Mouse (Mus musculus): ENCODE measurements around the gene Atp5j2. TPM values are rescaled to one million over a fixed set of nuclear protein-coding genes. Genes with fewer than 3 reads are reported as not detected.
A peak's percentile ranks its signal among the peaks of the same experiment; 100 is the strongest.

The Atp5j2 gene
- polyA plus RNA-seq, 1 experiment from 2014 or later = 491 TPM

DNA sequence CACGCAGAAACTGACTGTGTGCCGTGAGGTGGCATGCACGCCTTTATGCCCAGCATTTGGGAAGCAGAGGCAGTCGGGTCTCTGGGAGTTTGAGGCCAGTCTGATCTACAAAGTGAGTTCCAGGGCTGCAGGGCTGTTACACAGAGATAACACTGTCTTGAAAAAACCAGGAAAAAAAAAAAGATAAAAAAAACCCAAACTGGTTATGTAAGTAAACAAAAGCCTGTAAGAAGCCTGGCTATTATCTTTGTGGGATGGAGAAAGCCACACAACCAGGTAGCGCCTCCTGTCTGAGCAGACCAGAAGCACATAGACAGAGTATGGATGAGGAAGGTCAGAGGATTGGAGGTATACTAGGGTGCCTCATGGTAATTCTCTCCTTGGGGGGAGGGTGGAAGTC lies 39.2 kb downstream of the Atp5j2 start:
- Histone ChIP-seq H3K27ac (peak overlapping the region; percentile 77), H3K36me3 (peaks cover 96% of the 10 kb centered on the region), H3K9me3 (replicated peaks) (no peaks in the 10 kb centered on the region), H3K27me3 (replicated peaks) (no peaks in the 10 kb centered on the region), H3K9ac (no peak overlapping the region), H3K4me3 (no peak overlapping the region), H3K4me1 (peaks cover 54% of the 10 kb centered on the region), H3K4me2 (peak overlapping the region; percentile 12; the same call in 1 of the 2 replicates)
- 47% methylated on average over 5 of the region's 5 CpGs for WGBS (ENCODE audit: insufficient replicate concordance)
- ATAC-seq = peak; percentile 70

DNA sequence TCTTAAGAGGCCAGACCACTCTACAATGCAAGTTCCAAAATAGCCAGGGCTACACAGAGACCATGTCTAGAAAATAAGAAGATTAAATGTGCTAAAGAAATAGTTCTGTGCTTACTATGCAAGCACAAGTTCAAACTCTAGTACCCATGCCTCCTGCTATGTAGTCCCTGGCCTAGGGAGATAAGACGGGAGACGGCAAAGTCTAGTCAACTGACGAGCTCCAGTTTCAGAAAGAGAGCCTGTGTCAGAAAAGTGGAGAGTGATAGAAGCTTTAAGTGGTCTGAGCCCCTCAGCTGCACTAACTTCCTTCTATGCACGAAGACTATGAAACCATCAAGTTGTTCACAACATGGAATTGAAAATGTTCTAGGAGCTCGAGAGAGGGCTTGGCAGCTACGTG lies 42.6 kb downstream of the Atp5j2 start:
- H3K27ac ChIP-seq = peak overlapping the region; percentile 75

DNA sequence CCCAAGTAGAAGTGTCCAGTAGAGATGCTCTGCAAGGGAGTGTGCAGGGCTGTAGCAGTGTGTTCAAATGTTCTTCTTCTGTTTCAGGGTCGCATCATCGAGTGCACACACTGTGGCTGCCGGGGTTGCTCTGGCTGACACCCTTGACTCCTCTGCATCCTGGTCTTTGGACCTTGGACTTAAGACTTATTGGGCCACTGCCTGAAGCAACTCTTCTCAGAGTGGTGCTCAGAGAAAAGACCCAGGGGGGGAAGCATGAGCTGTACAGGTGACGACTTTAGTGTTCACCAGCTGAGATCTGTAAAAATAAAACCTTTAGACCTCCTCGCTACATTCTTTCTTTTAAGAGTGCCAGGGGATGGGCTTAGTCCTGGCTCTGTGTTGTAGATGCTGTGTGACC lies 44.1 kb downstream of the Atp5j2 start:
- ATAC-seq = no peak
- peaks cover 99% of the 10 kb centered on the region for H3K36me3 ChIP-seq
- no peak overlapping the region for H3K4me3 ChIP-seq
- no peaks in the 10 kb centered on the region for H3K9me3 ChIP-seq (replicated peaks)
- H3K4me2 ChIP-seq = no peak overlapping the region
- H3K27ac ChIP-seq = 0 out of 2 replicates have a peak overlapping the region, but pooled peaks have one; percentile 75
- no peaks in the 10 kb centered on the region for H3K27me3 ChIP-seq (replicated peaks)
- H3K4me1 ChIP-seq = peaks cover 42% of the 10 kb centered on the region
- H3K9ac ChIP-seq = no peak overlapping the region
- 80% methylated on average over 5 of the region's 5 CpGs for WGBS (ENCODE audit: insufficient replicate concordance)

More for the DNA sequence above, 42.6 kb downstream of the Atp5j2 start:
- Histone ChIP-seq H3K9ac (no peak overlapping the region), H3K4me3 (no peak overlapping the region), H3K9me3 (replicated peaks) (no peaks in the 10 kb centered on the region), H3K4me1 (peaks cover 54% of the 10 kb centered on the region), H3K4me2 (peak overlapping the region; percentile 17), H3K36me3 (peaks cover 99% of the 10 kb centered on the region), H3K27me3 (replicated peaks) (no peaks in the 10 kb centered on the region)
- peak; percentile 68 for ATAC-seq
- 38% methylated on average over 6 of the region's 6 CpGs for WGBS (ENCODE audit: insufficient replicate concordance)

DNA sequence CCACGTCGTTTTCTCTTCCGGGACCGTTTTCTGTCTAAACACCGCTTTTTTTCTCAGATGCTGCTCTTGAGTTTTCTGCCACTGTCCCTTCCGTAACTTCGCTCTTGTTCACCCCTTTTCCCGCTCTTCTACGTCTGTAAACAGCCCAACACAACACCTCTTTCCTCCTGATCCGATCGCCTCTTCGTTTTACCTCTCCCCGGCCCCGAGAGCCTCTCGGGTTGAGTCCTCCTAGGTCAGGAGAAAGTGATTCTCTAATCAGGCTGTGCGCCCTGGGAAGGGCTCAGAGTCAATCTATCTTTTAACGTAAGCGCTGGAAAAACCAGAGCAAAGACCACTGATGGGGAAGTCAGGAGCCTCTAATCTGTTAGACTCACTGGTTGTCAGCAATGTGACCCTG lies 51.3 kb downstream of the Atp5j2 start:
- H3K4me3 ChIP-seq = peak overlapping the region; percentile 94
- peaks cover 44% of the 10 kb centered on the region for H3K4me1 ChIP-seq
- H3K36me3 ChIP-seq = peaks cover 62% of the 10 kb centered on the region
- peak overlapping the region; percentile 88 for H3K27ac ChIP-seq
- peak; percentile 44; the same call in 1 of the 2 replicates for ATAC-seq
- peak overlapping the region; percentile 74 for H3K4me2 ChIP-seq
- H3K27me3 ChIP-seq (replicated peaks) = no peaks in the 10 kb centered on the region
- WGBS (ENCODE audit: insufficient replicate concordance) = under 1% methylated on average over 18 of the region's 18 CpGs
- H3K9me3 ChIP-seq (replicated peaks) = no peaks in the 10 kb centered on the region
- H3K9ac ChIP-seq = peak overlapping the region; percentile 90

DNA sequence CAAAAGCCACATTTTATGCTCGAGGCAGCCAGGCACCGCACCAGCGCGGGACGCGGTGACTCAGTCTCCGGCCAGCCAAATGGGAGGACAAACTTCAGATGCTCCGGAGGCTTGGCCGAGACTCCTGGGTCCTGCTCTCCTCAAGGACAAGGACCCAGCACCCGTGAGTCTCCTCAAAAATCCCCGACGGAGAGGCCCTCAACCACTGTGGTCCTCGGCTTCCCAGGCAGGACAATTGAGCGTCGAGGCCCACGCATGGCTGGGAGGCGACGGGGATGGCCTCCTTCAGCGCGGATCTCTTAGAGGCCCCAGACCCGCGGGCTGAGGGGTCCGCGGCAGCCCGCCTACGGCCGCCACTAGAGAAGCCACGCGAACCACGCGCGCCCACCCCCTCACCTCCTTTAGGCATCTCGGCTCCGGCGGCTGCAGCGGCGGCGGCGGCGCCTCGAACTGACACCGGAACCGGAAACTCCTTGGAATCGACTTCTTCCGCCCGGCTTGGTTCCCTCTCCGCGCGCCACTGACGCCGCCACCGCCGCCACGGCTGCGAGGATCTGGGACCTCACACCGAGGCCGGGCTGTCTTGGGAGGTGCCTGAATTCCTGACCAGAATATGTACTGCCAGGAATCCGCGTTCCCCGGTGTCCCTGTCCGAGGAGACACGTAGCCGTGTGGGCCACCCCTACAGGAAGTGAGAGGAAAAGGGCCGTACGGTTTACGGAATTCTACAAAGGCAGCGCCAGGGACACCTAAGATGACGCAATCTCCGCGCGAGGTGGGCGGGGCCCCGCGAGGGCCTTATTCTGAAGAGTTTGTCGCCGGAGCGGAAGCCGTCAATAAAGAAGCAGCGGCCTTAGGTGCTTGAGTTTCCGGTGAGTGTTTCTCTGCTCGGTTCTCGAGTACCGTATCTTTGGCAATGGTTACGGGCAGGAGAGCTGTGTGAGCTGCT lies 52.0 kb downstream of the Atp5j2 start, which contains the start of the genes Pdap1 and Bud31:
Pdap1 (minus strand) TSS at position 668 of the 949 bp plus-strand sequence.
Bud31 (plus strand) TSS at position 792 of the 949 bp plus-strand sequence.
- peak within 1 kb of the TSS; percentile 94 for H3K4me3 ChIP-seq
- peaks cover 44% of the 10 kb centered on the region for H3K4me1 ChIP-seq
- under 1% methylated on average over 84 of the region's 84 CpGs for WGBS (ENCODE audit: insufficient replicate concordance)
- no peaks in the 10 kb centered on the region for H3K9me3 ChIP-seq (replicated peaks)
- peak within 1 kb of the TSS; percentile 74 for H3K4me2 ChIP-seq
- H3K27ac ChIP-seq = peak within 1 kb of the TSS; percentile 88
- peaks cover 62% of the 10 kb centered on the region for H3K36me3 ChIP-seq
- no peaks in the 10 kb centered on the region for H3K27me3 ChIP-seq (replicated peaks)
- ATAC-seq = peak; percentile 89
- peak within 1 kb of the TSS; percentile 90 for H3K9ac ChIP-seq

DNA sequence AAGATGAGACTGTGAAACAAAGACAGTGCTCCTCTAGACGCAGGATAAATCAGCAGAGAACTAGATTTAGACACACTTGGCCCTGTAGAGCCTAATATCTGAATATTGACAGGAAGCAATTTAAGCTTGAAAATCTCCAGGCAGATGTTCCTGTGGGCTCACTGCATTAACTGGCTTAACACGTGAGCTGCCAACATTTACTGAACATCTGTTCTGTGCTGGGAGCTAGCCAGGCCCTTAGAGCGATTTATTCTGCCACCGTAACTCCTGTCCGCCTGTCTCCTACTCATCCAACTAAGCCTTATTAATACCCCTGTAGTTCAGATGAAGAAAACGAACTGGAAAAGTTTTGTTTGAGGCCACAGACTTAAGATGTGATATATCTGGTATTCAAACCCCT lies 53.0 kb downstream of the Atp5j2 start:
- Histone ChIP-seq H3K9ac (peak overlapping the region; percentile 90), H3K27me3 (replicated peaks) (no peaks in the 10 kb centered on the region), H3K4me2 (peak overlapping the region; percentile 74), H3K36me3 (peaks cover 62% of the 10 kb centered on the region), H3K4me3 (peak overlapping the region; percentile 94), H3K27ac (peak overlapping the region; percentile 88; the same call in 1 of the 2 replicates), H3K9me3 (replicated peaks) (no peaks in the 10 kb centered on the region), H3K4me1 (peaks cover 44% of the 10 kb centered on the region)
- ATAC-seq = no peak
- 13% methylated on average over 6 of the region's 6 CpGs for WGBS (ENCODE audit: insufficient replicate concordance)

Other genes with a start within 250 kb of the Atp5j2 start
- 4.2 and 4.7 TPM in 2 replicates for gene Smurf1, start 226.2 kb downstream of the Atp5j2 start, polyA plus RNA-seq (2016; fragmentation: Nextera tagmentation; extraction: Ambion mirVana)
- not detected in 2 replicates for gene Gm4871, start 159.3 kb downstream of the Atp5j2 start, polyA plus RNA-seq (2016; fragmentation: Nextera tagmentation; extraction: Ambion mirVana)
- gene 1700018F24Rik, start 149.1 kb downstream of the Atp5j2 start, polyA plus RNA-seq (2016; fragmentation: Nextera tagmentation; extraction: Ambion mirVana) = not detected in 2 replicates
- 74.5 and 75.5 TPM in 2 replicates for gene Arpc1a, start 108.2 kb downstream of the Atp5j2 start, polyA plus RNA-seq (2016; fragmentation: Nextera tagmentation; extraction: Ambion mirVana)
- gene Kpna7, start 108.0 kb downstream of the Atp5j2 start, polyA plus RNA-seq (2016; fragmentation: Nextera tagmentation; extraction: Ambion mirVana) = 0.05 TPM in 2 replicates
- gene Arpc1b, start 77.8 kb downstream of the Atp5j2 start, polyA plus RNA-seq (2016; fragmentation: Nextera tagmentation; extraction: Ambion mirVana) = 175 and 180 TPM in 2 replicates
- 78.0 and 80.6 TPM in 2 replicates for gene Pdap1, start 51.8 kb downstream of the Atp5j2 start, polyA plus RNA-seq (2016; fragmentation: Nextera tagmentation; extraction: Ambion mirVana)
- 171 TPM in 2 replicates for gene Bud31, start 51.7 kb downstream of the Atp5j2 start, polyA plus RNA-seq (2016; fragmentation: Nextera tagmentation; extraction: Ambion mirVana)
- gene Ptcd1, start 25.0 kb downstream of the Atp5j2 start, polyA plus RNA-seq (2016; fragmentation: Nextera tagmentation; extraction: Ambion mirVana) = 12.2 and 12.6 TPM in 2 replicates
- gene Cpsf4, start 24.8 kb downstream of the Atp5j2 start, polyA plus RNA-seq (2016; fragmentation: Nextera tagmentation; extraction: Ambion mirVana) = 39.0 and 39.1 TPM in 2 replicates
- 5.8 TPM in 2 replicates for gene Zkscan14, start 9.8 kb upstream of the Atp5j2 start, polyA plus RNA-seq (2016; fragmentation: Nextera tagmentation; extraction: Ambion mirVana)
- gene Zkscan5, start 12.5 kb upstream of the Atp5j2 start, polyA plus RNA-seq (2016; fragmentation: Nextera tagmentation; extraction: Ambion mirVana) = 5.3 and 5.9 TPM in 2 replicates
- gene Zfp655, start 39.7 kb upstream of the Atp5j2 start, polyA plus RNA-seq (2016; fragmentation: Nextera tagmentation; extraction: Ambion mirVana) = 24.7 and 25.3 TPM in 2 replicates
- 0.32 and 0.39 TPM in 2 replicates for gene Zscan25, start 88.4 kb upstream of the Atp5j2 start, polyA plus RNA-seq (2016; fragmentation: Nextera tagmentation; extraction: Ambion mirVana)
- not detected in 2 replicates for gene Cyp3a57, start 153.2 kb upstream of the Atp5j2 start, polyA plus RNA-seq (2016; fragmentation: Nextera tagmentation; extraction: Ambion mirVana)

Measured in liver, embryonic 12.5 days (tissue).